Mouse (Mus musculus) embryo, embryonic 10.5 days (tissue): ENCODE measurements around the gene Bcas3.

Source experiments
- DNase-seq: peaks from one replicate; pipeline ENCODE4 v3.0.0-alpha.2; 2015; ENCODE audit warnings: low spot score

Bcas3 gene

DNA sequence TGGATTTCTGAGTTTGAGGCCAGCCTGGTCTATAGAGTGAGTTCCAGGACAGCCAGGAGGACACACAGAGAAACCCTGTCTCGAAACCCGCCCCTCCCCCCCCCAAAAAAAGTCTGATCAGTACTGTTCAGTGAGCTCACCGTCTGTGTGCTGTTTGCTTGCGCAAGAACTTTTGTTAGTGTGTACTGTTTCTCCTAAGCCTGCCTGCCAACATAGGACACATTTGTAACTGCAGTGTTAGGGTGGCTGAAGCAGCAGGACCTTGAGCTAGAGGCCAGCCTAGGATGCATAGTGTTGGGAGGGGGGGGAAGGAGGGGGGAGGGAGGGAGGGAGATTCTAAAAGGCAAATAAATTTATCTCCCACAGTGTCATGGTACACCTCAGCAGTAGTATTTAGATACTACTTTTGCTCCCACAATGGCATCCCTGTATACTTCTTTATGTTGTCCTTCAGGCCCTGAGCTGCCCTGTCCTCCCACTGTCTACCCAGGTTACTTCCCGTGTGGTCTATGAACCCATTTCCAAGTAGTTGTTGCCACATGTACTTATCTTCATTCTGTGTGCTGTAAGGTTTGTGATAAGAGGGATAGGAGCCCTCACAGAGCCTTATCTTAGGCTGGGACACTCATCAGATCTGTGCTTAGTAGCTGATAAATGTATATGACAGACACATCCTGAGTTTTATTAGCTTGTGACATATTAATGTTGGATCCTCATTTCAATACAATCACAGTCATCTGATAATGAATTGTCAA, 176.7 kb downstream of the Bcas3 start:
- no peak for DNase-seq

DNA sequence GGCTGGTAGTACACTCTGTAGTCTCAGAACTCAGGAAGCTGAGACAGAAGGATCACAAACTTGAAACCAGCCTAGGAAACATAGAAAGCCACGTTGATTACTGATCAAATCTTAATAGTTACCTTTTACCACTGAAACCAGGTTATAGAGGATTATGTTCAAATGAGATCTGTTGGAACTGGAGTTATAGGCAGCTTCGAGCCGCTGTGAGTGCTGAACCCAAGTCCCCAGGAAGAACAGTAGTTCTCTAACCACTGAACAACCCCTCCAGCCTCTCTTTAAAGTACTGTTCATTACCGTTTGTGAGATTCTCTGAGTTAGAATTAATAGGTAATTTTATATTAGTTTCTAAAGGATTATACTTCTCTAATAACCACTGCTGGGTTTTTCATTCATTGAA, 188.0 kb downstream of the Bcas3 start:
- no peak for DNase-seq

DNA sequence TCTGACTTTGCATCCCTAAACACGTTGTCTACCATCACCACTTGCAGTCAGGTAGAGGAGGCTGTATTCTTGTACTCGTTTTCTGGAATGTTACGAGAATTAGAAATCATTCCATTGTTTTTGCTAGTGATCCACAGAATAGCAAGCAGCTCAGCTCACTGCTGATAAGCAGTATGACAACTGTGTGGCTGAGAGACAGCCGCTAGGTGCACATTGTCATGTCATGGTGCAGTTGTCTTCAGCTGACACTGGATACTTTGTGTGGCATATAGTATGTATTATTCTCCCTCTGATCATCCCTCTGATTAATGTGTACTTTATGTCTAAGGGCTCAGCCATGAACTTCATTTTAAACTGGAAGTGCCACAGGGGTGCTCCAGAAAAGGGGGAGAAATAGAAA, 190.3 kb downstream of the Bcas3 start:
- DNase-seq = no peak

DNA sequence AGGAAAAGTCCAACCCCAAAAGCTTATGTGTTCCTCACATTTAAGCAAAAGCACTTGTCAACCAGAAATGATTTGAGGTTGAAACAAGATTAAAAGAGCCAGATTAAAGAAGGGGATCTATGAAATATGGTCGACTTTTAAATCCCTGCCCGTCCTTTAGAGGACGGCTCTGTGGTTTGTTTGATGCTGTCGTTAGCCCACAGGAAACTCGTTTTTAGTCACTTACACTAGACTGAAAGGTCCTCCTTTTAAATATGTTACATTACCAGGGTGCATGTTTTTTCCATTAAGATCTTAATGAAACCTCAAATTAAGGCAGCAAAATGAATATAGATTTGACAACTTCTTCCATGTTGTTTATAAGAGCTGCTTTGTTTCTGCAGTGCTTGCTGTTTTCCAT, 192.6 kb downstream of the Bcas3 start:
- no peak for DNase-seq

DNA sequence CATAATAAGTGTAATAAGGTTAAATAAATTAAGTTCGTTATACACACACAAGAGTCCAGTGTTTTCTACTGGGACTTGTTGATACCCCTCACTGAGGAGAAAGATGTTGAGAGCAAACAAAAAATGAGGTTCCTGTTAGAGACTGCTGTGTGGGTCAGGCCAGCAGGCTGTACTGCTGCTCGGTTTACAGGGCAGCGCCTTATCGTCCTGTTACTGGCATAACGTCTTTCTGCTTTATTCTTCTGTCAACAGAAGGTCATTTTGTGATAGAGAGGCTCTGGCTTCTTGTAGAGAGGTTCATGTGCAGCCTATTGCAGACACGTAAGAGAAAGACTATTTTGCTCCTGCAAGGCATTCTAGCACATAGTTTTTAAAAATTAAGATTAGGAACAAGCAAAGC, 195.0 kb downstream of the Bcas3 start:
- no peak for DNase-seq

DNA sequence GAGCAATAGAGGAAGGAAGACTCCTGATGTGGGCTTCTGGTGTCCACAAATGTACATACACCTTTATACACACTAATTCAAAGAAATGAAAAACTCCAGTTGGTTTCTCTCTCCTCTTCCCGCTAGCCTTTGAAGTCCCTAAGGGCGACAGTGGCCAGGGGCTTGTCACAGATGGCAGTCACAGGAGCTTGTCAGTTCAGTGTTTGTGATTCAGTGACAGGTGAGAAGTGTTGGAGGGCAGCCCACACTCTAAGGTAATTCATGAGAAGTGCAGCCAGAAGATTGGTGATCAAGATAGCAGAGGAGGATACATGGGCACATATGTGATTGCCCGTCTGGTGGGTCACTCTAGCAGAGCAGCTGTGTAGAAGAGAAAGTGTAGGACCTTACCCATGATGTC, 196.7 kb downstream of the Bcas3 start:
- no peak for DNase-seq

DNA sequence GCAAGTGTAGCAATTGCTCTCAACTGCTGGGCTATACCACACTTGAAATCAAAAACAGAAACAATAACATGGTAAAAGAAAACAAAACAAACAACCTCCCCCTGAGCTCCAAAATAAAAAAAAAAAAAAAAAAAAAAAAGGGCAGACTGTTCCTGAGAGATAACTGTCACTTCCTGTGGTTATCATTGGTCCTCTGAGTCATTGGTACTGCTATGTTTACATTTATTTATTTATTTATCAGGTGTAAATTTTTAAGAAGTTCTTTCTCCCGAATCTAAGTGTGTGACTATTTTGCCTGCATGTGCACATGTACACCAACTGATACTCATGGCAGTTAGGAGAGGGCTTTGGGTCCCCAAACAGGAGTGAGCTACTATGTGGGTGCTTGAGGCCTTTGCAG, 202.1 kb downstream of the Bcas3 start:
- no peak for DNase-seq

DNA sequence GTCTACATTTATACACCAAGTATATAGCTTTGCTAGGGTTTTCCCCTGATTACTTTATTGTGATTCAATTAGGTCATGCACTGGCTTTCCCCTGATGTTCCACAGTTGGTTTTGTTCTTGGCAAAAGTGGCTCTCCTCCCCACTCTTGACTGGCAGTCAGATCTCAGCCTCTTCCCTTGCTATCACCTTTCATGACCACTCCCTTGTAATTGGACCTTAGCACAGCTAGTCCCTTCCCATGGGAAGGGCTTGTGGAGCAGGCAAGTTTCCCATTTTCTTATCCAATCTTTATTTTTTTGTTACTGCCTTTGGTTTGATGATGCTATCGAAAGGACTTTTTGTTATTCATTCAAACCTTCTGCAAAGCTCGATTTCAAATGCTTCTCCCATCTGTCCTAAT, 202.8 kb downstream of the Bcas3 start:
- DNase-seq = no peak

DNA sequence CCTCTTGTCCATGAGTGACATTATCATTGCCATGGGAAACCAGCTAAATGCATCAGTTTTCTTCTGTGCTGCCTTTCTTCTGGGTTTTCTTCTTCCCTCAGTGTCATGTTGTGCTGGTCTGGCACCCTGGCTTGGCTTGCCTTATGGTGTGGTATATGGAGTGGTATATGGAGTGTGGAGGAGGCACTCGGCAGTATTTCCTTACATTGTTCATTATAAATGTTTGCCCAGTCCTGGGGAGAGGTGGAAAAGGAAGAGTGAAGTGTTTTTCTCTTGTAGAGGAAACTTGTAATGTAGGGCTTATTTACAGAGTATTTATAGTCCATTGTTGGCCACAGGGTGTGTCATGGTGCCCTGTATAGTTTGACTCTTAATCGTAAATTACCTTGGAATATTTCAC, 212.1 kb downstream of the Bcas3 start:
- no peak for DNase-seq

DNA sequence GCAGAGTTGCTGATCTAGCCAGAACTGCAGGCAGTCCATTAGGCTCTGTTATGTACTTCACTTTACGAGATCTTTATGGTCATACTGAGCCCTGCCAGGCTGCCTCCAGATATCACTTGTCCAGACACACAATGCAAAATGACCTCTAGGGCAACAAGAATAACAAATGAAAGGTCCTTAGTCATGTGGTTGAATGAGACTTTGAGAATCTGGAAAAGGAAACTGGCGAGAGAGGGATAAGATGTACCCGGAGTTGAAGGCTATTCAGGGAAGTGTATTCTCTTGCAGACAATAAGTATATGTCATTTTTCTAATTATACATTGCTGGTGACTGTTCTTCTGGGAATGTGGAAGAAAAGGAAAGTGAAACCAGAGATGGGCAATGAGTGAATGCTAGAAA, 218.1 kb downstream of the Bcas3 start:
- peak; percentile 12 for DNase-seq

DNA sequence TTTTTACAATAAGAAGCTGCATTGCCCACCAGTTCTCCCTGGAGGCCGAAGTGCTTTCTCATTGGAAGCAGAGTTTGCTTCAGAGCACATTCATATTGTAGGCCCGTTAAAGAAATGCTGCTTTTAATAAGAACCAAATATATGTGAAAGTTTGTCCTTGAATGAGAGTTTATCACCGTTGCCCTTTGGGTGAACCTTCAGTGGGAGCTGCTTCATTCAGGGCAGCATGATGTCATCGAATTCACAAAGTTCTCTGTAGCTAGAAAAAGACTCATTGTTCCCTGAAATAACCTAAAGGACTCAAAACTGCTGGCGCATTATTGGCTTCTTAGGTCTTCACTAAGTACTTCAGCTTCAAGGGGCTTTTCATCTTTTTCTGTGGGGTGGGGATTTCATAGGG, 219.0 kb downstream of the Bcas3 start:
- DNase-seq = peak; percentile 60

DNA sequence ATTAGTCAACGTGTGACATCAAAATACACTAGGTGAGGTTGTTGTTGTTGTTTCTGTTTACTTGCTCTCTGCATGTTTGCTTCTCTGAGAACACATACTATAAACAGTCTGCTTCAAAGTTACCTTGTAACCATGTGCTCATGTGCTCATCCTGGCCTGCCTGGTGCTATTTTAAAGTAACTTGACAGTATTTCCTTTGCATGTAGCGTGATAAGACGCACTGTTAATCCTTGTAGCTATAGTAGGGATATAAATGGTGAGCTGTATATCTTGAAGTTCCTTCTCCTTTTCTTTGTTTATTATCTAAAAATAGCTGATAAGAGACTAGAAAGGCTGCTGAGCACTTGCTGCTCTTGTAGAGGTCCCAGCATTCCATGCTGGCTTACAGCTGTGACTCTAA, 219.6 kb downstream of the Bcas3 start:
- no peak for DNase-seq

DNA sequence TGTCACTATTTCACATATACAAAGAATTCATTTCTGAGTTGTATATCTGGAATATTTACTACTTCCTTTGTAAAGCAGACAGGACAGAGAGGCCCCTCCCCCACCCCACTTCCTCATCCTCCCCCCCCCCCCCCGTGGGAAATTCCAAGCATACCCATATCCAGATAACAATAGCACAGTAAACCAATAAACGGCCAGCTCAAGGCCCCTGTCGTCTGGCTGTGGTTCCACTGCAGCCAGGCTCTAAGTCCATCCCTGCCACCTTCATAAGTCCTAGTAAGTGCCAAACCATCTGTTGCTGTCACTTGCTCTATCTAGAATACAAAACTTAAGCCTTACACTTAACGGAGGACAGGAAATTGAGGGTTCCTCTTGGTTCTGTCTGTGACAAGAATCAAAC, 221.5 kb downstream of the Bcas3 start:
- DNase-seq = peak; percentile 30

DNA sequence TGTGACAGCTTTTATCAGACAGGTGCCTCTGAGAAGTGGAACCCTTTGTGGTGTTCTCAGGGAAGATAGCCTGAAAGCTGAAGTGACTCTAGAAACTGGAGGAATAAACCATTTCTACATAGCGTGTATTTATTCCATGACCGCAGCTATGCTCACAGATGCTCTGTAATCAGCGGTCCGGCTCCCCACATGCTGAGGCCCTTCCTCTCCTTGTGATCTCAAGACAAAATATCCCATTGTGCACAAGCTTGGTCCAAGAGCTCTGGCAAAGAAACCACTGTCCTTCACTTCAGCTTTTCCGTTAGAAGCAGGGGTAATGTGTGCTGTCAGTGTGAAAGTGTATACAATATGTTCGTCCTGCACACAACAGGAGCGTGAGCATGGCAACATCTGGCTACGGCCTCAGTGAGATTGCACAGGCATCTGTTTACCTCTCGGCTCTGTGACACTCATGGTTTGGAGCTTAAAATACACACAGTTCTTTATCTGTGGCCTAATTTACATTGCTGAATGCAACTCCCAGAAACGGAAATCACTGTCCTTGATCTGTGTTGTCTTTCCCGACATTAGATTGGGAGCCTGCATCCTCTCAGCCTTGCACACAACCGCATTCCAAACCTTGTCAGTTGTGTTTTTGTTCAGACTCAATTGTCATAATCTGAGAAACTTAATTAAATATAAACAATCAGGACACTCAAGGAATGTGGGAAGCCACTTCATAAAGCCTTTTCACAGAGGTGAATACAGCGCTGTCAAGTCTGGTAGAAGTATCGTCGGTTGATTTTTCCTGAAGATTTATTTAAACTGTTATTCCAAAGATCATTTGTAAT, 225.1 kb downstream of the Bcas3 start:
- peak; percentile 19 for DNase-seq

DNA sequence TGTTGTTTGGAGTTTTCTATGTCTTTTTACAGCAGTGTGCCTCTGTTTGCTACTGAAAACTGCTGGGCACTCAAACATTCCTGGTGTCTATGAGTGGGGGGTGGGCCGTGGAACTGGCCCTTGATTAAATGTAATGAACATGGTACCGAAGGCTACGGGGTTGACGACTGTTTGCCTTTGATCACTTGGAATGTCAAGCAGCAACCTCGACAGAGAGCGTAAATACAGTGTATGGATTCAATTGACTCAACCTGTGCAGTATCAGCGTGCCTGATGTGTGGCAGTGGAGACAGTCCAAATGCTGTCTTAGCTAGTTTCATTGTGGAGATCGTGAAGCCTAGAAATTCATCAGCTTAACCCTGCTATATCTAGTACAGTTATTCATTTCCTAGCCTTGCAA, 231.1 kb downstream of the Bcas3 start:
- DNase-seq = peak; percentile 17

DNA sequence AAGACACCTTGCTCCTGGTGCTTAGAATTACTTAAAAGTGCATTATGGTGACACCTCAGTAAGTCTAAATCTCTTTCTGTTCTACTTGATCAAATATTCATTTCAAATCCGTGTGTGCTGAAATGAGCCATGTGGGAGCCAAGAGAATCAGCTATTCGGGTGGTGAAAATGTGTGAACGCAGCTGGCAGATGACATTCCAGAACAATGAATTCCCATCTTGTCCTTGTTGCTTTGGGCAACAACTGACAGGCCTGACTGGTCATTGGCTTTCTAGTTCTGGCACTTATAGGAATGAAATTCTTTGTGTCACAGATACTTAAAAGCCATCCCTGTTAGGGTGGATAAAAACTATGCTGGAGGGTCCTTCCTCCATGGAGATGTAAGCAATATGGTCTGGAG, 240.7 kb downstream of the Bcas3 start:
- no peak for DNase-seq

DNA sequence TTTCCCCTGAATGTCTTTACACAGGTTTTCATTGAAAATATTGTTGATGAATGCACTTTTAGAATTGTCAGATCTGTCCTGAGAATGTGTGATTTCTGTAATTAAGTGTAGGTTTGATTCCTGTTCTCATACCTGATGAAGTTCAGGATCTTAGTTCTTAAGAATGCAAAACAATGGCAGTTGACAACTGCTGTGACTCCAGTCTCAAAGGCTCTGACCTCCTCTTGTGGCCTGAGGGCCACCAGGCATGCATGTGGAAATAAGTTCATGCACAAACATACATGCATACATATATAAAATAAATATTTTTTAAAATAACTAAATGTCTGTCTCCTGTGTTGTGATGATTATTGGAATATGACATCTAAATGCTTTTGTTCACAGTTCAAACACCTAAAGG, 246.3 kb downstream of the Bcas3 start:
- DNase-seq = no peak

DNA sequence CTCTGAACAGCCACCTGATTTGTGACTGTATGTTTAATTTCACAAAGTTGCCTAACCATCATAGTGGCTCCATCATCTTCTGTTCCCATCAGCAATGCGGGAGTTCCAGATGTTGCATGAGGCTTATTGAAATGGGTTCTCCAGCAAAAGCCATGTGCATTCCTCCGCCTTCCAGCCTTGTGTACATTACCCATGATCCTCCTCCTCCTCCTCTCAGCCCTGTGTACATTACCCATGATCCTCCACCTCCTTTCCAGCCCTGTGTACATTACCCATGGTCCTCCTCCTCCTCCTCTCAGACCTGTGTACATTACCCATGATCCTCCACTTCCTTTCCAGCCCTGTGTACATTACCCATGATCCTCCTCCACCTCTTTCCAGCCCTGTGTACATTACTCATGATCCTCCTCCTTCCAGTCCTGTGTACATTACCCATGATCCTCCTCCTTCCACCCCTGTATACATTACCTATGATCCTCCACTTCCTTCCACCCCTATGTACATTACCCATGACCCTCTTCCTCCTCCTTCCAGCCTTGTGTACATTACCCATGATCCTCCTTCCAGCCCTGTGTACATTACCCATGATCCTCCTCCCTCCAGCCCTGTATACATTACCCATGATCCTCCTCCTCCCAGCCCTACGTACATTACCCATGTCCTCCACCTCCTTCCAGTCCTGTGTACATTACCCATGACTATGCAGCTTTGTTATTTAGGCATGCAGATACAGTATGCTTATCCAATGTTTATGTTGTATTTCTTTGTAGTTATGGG, 250.8 kb downstream of the Bcas3 start:
- DNase-seq = no peak

DNA sequence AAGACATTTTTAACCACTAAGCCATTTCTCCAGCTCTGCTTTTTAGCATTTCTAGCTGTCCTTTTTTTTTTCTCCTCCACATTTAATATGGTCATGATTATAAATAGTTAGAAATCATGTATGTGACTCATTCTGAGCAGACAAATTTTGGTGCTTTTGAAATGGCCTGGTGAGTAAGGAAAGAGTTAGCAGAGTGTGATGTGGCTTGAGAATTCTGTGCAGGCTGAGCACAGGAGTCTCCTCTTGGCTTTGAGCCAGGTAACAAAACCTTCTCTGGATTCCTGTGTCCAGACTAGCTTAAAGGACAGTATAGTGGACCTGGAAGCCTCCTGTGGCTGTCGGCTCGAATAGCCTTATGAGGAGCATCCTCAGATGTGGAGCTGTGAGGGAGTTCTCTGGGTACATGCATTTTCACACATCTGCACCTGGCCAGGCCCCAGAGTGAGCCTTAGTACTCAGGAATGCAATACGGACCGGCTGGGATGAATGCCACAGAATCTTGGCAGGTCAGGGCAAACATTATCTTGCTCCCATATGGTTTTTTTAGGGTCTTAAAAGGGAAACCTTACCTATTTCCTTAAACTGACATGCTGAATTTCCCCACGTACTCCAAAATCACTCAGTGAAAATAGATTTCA, 256.5 kb downstream of the Bcas3 start:
- DNase-seq = no peak

DNA sequence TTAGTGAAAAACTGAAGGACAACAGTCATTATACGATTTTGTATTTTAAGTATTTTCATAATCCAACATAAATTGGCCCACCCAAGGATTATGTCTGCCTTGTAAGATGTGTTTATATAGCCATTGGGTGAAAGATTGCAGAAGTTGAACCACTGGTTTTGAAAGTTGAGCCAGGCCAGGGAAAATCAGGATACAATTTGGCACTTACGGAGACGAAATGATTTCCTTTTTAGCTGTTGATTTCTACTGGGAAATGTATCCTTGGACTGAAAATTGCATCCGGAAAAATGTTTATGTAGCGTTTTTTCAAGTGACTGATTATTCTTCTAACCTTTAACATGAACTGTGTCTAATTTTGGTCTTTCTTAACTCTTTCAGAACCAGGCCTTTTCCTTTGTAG, 260.1 kb downstream of the Bcas3 start:
- DNase-seq = no peak

DNA sequence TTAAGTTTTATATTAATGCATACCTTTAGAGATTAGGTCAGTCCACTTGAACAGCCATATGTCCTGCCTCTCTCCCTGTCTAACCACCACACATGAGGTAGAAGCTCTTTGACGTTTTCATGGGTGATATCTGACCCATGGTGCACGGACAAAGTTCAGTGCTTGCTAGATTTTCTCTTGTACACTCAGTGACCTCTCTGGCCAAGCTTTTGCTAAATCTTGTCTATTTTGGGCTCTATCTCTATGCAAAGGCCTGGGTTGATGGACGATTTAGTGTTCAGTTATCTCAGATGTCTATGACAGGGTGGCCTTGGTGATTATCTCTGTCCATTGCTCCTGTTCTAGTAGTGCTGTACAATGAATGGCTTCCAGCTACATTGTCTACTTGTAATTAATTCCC, 260.6 kb downstream of the Bcas3 start:
- no peak for DNase-seq

DNA sequence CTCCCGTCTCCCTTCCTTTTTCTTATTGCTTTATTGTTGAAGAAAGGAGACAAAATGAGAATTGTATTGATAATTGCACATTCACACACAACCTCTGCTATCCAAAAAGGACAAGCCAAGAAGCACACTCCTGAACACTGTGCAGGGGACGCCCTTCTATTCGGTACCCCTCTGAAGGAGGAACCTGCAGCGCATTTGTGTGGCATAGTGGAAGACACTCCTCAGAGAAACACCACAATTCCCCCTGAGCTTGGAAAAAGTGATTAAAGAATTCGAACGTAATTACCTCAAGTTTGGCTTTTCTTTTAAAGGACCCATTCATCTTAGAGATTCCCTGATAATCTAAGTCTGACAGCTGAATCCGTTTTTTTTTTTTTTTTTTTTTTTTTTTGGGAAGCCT, 261.5 kb downstream of the Bcas3 start:
- no peak for DNase-seq
